Mouse (Mus musculus) heart, postnatal 0 days (tissue): ENCODE results near the gene Cdhr2.

Source experiments
- CTCF ChIP-seq: IDR thresholded peaks from 2 replicates; pipeline ENCODE4 v1.5.1; 2016; ENCODE audit warnings: antibody characterized with exemption, control low read depth, low read depth
- EP300 ChIP-seq: IDR thresholded peaks from 2 replicates; pipeline ENCODE4 v1.6.1; 2016; ENCODE audit warnings: antibody characterized with exemption, low read depth

DNA sequence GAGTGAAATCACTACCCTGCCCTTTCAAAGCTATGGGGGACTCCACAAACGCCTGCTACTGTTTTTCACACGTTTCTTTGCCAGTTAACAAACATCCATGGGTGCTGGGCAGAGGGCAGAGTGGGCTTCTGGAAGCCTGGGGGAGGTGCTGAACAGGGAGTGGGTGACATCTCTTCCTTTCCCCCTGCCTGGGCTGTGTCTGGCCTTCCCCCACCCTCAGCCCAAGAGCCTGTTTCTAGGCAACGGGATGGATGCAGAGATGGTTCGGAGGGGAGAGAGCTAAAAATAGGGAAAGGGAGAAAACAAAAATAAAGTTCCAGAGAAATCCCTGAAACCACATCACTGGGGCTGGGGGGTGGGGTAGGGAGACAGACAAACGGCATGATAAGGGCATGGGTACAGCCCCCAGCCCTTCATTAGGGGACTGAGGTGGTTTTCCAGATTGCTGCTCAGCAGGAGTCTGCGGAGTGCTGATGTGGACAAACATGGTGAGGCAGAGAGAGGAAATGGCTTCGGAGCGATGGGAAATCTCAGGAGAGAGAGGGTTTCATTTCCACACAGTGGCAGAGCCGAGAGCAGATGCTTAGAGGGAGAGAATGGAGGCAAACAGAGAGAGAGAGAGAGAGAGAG lies 54.1 kb downstream of the Cdhr2 start:
- no peak for TF ChIP-seq CTCF
- TF ChIP-seq EP300, result no peak
